Mouse (Mus musculus): ENCODE results near the gene Mgst2.

DNA sequence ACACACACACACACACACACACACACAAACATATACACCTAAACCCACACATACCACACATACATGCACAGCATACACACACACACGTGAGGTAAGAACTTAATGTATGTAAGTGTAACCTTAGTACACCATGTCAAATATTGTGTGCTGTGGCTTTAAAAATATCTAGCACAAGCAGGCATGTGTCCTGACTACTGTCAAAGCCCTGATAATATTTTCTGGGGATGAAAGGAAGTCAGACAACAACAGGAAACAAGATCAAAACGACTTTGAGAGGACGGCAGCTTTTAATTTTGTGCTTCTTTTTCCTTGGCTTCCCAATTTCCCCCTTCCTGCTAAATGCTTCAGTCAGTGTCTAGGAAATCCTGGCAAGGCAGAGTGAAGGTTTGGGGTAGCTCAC is 52.2 kb downstream of the Mgst2 start:
- no peak for TF ChIP-seq CTCF (IDR thresholded peaks at IDR 0.05; ENCODE audit: control insufficient read depth, insufficient read depth, insufficient replicate concordance, low read depth, low read length)
- no peak for TF ChIP-seq POLR2A (IDR thresholded peaks at IDR 0.05; ENCODE audit: control insufficient read depth, low read depth, low read length)

All from testis, adult 2 months (tissue).